Mouse (Mus musculus) heart, embryonic 15.5 days (tissue): Measurements from ENCODE around the gene Svop. TPM values are rescaled to one million over a fixed set of nuclear protein-coding genes. Genes with fewer than 3 reads are reported as not detected.

Experiments used
- ATAC-seq: fragments of 200-750 bp; cut with Nextera tagmentation; replicated peaks from 2 replicates; pipeline ENCODE4 v1.8.0; 2017; ENCODE audit warnings: low read depth, moderate TSS enrichment; ENCODE audit not compliant: insufficient number of reproducible peaks, insufficient read depth, low FRiP score
- H3K27ac ChIP-seq: fragments of 300-500 bp; sonication (generic); 2 replicates; pipeline ENCODE4 v1.5.1; 2015; ENCODE audit warnings: mild to moderate bottlenecking, inconsistent platforms
- H3K27me3 ChIP-seq: fragments of 300-500 bp; sonication (generic); 2 replicates; pipeline ENCODE4 v1.6.1; 2015; ENCODE audit warnings: inconsistent platforms
- H3K36me3 ChIP-seq: fragments of 300-500 bp; sonication (generic); 2 replicates; pipeline ENCODE4 v1.6.1; 2015; ENCODE audit warnings: mild to moderate bottlenecking, inconsistent platforms
- H3K4me1 ChIP-seq: fragments of 300-500 bp; sonication (generic); replicated peaks from 2 replicates; pipeline ENCODE4 v1.6.1; 2015; ENCODE audit warnings: inconsistent platforms
- H3K4me2 ChIP-seq: fragments of 300-500 bp; sonication (generic); 2 replicates; pipeline ENCODE4 v1.6.1; 2015; ENCODE audit warnings: inconsistent platforms, mild to moderate bottlenecking, moderate library complexity
- H3K4me3 ChIP-seq: fragments of 300-500 bp; sonication (generic); 2 replicates; pipeline ENCODE4 v1.5.1; 2015; ENCODE audit warnings: mild to moderate bottlenecking, inconsistent platforms
- H3K9ac ChIP-seq: fragments of 300-500 bp; sonication (generic); 2 replicates; pipeline ENCODE4 v1.6.1; 2015; ENCODE audit warnings: mild to moderate bottlenecking, inconsistent platforms
- H3K9me3 ChIP-seq: fragments of 300-500 bp; sonication (generic); replicated peaks from 2 replicates; pipeline ENCODE4 v1.6.1; 2016; ENCODE audit warnings: inconsistent platforms
- WGBS: fragments of 180-500 bp; shearing (Covaris S2); methylation state at CpG from one replicate; pipeline ENCODE4 v1.1.7; 2015; ENCODE audit warnings: mixed read lengths; 5-methylcytosine and 5-hydroxymethylcytosine counted together
- polyA plus RNA-seq: library from polyadenylated mRNA; unstranded; fragments of >200 nt; fragmentation: Nextera tagmentation; extraction: Ambion mirVana; gene quantifications from 2 replicates; pipeline ENCODE4 v1.2.1, GENCODE M21; 2015

The Svop gene
- polyA plus RNA-seq, 1 experiment from 2014 or later: not detected

DNA sequence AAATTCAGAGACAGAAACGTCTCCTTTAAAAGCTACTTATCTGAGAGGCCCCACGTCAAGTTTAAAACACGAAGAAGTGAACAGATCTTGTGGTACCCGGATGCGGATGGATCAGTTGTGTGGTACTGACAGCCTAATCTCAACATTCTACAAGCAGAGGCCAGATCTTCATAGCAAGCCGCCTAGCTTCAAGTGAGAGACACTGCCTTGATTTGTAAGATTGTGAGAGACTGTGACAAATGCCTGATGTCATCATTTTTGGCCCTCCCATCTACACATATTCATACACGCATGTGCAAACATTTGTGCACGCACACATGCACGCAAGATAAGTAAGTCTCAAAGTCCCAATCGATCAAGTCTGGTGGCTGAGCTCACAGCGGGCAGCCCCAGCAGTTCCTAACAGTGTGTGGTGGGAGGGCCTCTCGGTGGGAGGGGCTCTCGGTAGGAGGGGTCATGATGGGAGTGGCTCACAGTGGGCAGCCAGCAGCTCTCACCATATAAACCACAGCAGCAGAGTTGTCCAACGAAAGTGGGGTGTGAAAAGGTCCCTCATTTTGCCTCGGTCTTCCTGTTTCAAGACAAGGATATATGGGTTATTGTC, 49.9 kb downstream of the Svop start:
- ATAC-seq: no peak; the same call in 1 of the 2 replicates
- H3K4me1 ChIP-seq: peaks cover 12% of the 10 kb centered on the region
- no peak overlapping the region for H3K27ac ChIP-seq
- no peaks in the 10 kb centered on the region for H3K9me3 ChIP-seq
- H3K9ac ChIP-seq: no peak overlapping the region
- H3K36me3 ChIP-seq: no peaks in the 10 kb centered on the region
- 11% methylated on average over 15 of the region's 15 CpGs for WGBS
- peak overlapping the region; percentile 11; the same call in 1 of the 2 replicates for H3K4me2 ChIP-seq
- no peak overlapping the region for H3K4me3 ChIP-seq
- no peaks in the 10 kb centered on the region; the same call in 1 of the 2 replicates for H3K27me3 ChIP-seq

DNA sequence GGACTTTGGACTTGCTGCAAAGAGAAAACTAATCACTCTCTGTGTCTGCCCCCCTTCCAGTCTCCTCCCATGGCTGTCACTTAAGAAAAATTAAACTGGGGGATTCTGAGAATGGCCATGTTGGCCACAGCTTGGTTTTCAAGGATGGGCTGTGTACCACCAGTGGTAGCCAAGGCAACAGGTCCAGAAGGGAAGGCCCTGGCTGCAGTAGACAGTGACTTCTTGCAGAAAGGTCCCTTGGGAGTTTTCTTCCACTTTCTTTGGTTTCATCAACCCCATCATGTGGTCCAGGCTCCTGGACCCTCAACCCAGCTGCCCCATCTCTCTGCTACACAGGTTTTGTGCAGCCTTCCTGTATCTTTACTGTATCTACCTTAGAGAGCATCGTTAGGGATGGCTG, 50.5 kb downstream of the Svop start:
- WGBS: 57% methylated on average over 1 of the region's 1 CpGs
- H3K27ac ChIP-seq: no peak overlapping the region
- ATAC-seq: no peak

DNA sequence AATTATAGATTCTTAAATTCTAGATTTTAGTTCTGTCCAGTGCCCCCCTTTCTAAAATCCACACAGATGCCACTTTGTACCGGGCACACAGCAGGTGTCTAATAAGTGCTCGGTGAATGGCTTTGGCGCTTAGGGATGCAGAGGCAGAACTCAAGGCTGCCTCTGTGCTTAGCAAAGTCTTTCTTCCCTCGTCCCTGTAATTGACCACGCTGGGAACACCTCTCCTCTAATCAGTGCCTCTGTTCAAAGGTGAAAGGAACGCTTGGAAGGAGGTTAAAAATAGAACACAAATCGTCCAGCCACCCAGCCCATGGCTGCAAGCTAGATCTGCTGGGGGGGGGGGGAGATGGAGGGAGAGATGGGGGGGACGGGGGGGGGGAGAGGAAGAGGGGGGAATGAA, 50.9 kb downstream of the Svop start:
- Histone ChIP-seq H3K4me3 (no peak overlapping the region), H3K9me3 (no peaks in the 10 kb centered on the region), H3K36me3 (no peaks in the 10 kb centered on the region), H3K4me1 (peaks cover 12% of the 10 kb centered on the region), H3K27me3 (no peaks in the 10 kb centered on the region; the same call in 1 of the 2 replicates), H3K9ac (no peak overlapping the region), H3K27ac (no peak overlapping the region), H3K4me2 (no peak overlapping the region)
- no peak for ATAC-seq
- WGBS: 29% methylated on average over 7 of the region's 8 CpGs

More for the DNA sequence above, 50.5 kb downstream of the Svop start:
- Histone ChIP-seq H3K4me1 (peaks cover 12% of the 10 kb centered on the region), H3K4me3 (no peak overlapping the region), H3K36me3 (no peaks in the 10 kb centered on the region), H3K9ac (no peak overlapping the region), H3K9me3 (no peaks in the 10 kb centered on the region), H3K27me3 (no peaks in the 10 kb centered on the region; the same call in 1 of the 2 replicates), H3K4me2 (no peak overlapping the region)

DNA sequence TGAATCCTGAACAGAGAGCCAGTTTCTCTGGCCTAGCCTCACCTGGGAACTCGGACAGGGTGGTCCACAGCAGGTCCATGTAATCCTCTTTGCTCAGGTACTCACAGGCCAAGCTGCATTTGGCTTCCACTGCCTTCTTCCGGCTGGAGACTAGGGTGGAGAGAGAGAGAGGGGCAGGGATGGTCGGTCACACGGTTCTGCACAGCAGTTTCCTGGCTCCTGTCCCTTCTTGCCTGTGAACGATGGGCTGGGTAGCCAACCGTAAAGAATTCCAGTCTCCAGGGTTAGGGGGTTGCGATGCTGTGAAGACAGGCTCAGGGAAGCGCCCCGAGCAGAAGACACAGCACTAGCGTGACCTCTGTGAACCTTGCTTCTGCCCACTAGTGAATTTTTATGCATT, 56.3 kb downstream of the Svop start:
- Histone ChIP-seq H3K4me1 (no peaks in the 10 kb centered on the region), H3K27me3 (no peaks in the 10 kb centered on the region), H3K36me3 (no peaks in the 10 kb centered on the region), H3K27ac (no peak overlapping the region), H3K4me3 (no peak overlapping the region), H3K9ac (no peak overlapping the region), H3K4me2 (no peak overlapping the region), H3K9me3 (no peaks in the 10 kb centered on the region)
- 68% methylated on average over 10 of the region's 10 CpGs for WGBS
- ATAC-seq: no peak

DNA sequence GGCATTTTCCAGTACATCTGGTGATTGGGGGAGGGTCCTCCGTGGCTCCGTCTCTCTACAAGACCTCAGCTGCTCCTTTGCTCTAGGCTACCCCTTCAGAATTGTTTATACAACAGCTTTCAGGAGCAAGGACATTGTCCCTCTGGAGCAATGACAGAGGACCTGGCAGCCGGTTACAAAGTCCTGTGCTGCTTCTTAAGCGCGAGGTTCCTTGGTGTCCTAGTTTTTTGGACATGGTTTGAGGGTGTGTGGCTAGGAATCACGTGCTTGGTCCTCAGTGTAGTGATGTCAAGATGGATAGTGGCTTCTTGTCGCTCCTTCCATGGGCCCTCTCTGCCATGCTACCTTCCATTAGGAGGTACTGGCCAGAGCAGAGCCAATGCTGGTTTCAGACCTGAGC, 57.0 kb downstream of the Svop start:
- no peak overlapping the region for H3K4me2 ChIP-seq

DNA sequence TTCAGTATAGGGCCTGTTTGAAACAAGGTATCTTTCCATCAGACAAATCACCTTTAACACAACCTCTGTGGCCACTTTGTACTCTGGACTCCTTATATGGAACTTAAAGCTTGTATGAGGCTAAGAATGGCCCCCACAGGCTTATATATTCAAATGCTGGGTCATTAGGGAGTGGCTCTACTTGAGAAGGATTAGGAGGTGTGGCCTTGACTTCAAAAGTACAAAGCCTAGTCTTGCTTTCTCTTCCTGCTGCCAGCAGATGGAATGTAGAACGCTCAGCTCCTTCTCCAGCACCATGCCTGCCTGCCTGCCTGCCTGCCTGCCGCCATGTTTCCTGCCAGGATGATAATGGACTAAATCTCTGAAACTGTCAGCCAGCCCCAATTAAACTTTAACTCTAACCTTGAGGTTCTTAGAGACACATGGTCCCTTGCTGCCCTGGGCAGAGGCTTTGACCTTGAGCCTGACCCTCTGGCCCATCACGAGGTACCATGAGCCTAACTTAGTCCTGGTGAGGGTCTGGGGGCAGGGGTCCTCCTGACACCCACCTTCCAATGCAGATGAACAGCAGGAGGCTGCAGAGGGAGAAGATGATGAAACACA, 59.1 kb downstream of the Svop start:
- 75% methylated on average over 3 of the region's 3 CpGs for WGBS
- no peak overlapping the region for H3K4me3 ChIP-seq
- no peak overlapping the region for H3K9ac ChIP-seq
- H3K4me1 ChIP-seq: no peaks in the 10 kb centered on the region
- H3K36me3 ChIP-seq: no peaks in the 10 kb centered on the region
- H3K4me2 ChIP-seq: no peak overlapping the region
- 0 out of 2 replicates have a peak, but pooled peaks cover 5% of the 10 kb centered on the region for H3K27me3 ChIP-seq
- ATAC-seq: no peak
- H3K27ac ChIP-seq: no peak overlapping the region
- no peaks in the 10 kb centered on the region for H3K9me3 ChIP-seq

More for the DNA sequence above, 57.0 kb downstream of the Svop start:
- H3K27ac ChIP-seq: no peak overlapping the region
- 77% methylated on average over 7 of the region's 7 CpGs for WGBS
- H3K4me1 ChIP-seq: no peaks in the 10 kb centered on the region
- no peak for ATAC-seq
- no peaks in the 10 kb centered on the region for H3K9me3 ChIP-seq
- no peaks in the 10 kb centered on the region for H3K27me3 ChIP-seq
- H3K36me3 ChIP-seq: no peaks in the 10 kb centered on the region
- H3K4me3 ChIP-seq: no peak overlapping the region
- H3K9ac ChIP-seq: no peak overlapping the region

DNA sequence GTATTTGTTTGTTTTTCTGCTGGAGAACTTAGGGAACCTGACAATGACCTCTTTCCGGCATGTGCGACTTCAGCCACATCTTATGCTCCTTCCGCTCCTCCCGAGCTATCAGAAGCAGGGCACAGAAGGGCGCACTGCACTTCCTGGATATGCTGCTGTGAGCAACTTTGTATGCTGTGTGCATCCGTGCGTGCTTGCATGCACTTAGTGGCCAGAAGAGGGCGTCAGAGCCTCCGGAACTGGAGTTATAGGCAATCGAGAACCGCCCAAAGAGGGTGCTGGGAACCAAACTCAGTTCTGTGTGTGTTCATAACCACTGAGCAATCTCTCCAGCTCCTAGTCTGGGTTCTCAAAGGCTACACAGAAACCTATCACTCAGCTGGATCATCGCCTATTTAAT, 60.7 kb downstream of the Svop start:
- H3K4me2 ChIP-seq: no peak overlapping the region
- H3K9me3 ChIP-seq: no peaks in the 10 kb centered on the region
- no peak overlapping the region for H3K9ac ChIP-seq
- H3K27me3 ChIP-seq: 0 out of 2 replicates have a peak, but pooled peaks cover 5% of the 10 kb centered on the region
- no peak overlapping the region for H3K27ac ChIP-seq
- 80% methylated on average over 12 of the region's 12 CpGs for WGBS
- H3K4me3 ChIP-seq: no peak overlapping the region
- H3K4me1 ChIP-seq: no peaks in the 10 kb centered on the region
- H3K36me3 ChIP-seq: no peaks in the 10 kb centered on the region
- ATAC-seq: no peak

DNA sequence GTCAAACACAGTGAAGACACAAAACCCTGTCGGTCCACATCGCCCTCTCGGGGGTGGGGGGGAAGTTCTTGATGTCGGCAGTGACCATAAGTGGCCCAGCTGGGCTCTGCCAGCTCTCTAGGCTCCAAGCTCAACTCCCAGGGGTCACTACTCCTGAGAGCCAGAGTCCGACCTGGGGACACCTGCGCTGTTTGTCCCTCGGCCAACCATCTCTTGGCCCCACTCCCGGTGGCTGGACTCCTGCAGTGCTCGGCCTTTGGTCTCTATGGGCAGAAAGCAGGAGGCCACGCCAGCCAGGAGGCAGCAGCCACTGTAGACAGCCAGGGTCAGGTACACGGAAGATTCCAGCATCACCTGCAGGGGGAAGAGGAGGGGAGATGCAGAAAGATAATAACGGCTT, 63.3 kb downstream of the Svop start:
- Histone ChIP-seq H3K4me1 (no peaks in the 10 kb centered on the region), H3K4me3 (no peak overlapping the region), H3K36me3 (no peaks in the 10 kb centered on the region), H3K9me3 (no peaks in the 10 kb centered on the region), H3K9ac (no peak overlapping the region), H3K4me2 (no peak overlapping the region), H3K27me3 (0 out of 2 replicates have a peak, but pooled peaks cover 5% of the 10 kb centered on the region), H3K27ac (no peak overlapping the region)
- ATAC-seq: no peak
- WGBS: 83% methylated on average over 12 of the region's 12 CpGs

DNA sequence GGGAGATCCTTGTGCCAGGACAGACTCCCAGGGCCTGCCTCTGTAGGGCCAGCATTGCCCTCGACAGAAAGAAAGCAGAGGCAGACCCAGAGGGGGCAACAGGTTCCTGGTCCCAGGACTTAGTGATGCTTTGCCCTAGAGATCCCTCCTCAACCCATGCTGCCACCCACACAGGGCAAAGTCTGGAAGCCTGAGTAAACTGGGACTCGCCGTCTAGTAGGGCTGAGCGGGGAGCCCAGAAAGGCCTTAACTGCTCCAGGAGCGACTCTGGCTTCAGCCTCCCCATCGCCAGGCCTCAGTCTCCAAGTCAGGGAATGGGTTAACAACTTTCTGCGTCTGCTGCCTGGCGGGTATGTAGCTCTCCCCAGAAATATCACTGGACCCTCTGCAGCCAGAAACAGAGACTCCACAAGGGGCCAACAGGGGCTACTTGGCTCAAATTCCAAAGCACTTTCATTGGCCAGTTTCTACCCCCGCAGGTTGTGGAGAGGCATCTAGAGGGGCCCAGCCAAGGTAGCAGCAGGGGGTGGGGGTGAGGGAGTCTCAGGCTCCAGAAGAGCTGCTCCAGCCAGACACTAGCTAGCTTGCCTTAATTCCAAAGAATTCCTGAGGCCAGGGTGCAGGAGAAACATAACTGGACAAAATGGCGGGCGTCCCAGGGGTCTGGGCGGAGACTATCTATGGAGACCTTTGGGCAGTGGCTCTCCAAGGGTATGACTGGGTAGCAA, 64.0 kb downstream of the Svop start:
- Histone ChIP-seq H3K9ac (no peak overlapping the region), H3K27ac (no peak overlapping the region), H3K9me3 (no peaks in the 10 kb centered on the region), H3K4me2 (no peak overlapping the region), H3K36me3 (no peaks in the 10 kb centered on the region), H3K4me1 (no peaks in the 10 kb centered on the region), H3K27me3 (0 out of 2 replicates have a peak, but pooled peaks cover 5% of the 10 kb centered on the region), H3K4me3 (no peak overlapping the region)
- 82% methylated on average over 12 of the region's 12 CpGs for WGBS
- no peak for ATAC-seq

DNA sequence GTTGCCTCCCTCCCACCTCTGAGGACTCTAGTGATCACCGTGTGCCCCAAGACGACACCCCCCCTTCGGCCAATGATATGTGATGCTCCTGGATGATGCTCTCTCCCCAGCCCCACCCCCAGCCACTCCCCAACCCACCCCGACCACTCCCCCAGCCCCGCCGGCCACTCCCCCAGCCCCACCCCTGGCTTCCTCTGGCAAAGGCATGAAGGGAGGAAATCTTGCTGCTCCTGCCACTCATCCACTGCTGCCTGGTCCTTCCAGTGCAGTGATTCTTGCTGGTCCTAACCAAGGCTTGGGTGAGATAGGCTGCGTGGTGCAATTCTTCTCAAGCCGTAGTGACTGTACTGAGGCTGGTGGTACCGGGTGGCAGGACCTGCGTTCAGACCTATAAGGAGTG, 66.5 kb downstream of the Svop start:
- H3K9me3 ChIP-seq: no peaks in the 10 kb centered on the region
- H3K9ac ChIP-seq: no peak overlapping the region
- no peak overlapping the region for H3K27ac ChIP-seq
- no peak overlapping the region for H3K4me2 ChIP-seq
- no peaks in the 10 kb centered on the region for H3K4me1 ChIP-seq
- ATAC-seq: no peak
- no peak overlapping the region for H3K4me3 ChIP-seq
- 6% methylated on average over 10 of the region's 10 CpGs for WGBS
- H3K36me3 ChIP-seq: no peaks in the 10 kb centered on the region
- 0 out of 2 replicates have a peak, but pooled peaks cover 5% of the 10 kb centered on the region for H3K27me3 ChIP-seq

DNA sequence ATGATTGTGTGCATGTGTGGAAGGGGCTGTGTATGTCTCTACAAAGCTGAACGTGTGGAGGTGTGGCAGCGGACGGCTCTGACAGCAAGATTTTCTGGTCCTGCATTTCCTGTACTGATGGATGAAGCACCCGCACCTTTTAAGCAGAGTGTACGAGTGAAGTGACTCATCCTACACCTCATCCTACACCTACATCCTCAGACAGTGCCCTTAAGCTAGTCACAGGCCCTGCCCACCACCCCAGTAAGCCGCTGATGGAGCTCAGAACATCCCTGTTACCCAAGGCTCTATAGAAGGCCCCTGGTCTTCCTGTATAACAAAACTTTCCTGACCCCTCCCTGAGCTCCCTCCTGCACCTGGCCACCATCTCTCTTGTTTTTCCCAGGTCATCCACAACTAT, 67.0 kb downstream of the Svop start:
- Histone ChIP-seq H3K4me2 (no peak overlapping the region), H3K4me1 (no peaks in the 10 kb centered on the region), H3K27me3 (0 out of 2 replicates have a peak, but pooled peaks cover 5% of the 10 kb centered on the region), H3K4me3 (no peak overlapping the region), H3K9ac (no peak overlapping the region), H3K36me3 (no peaks in the 10 kb centered on the region), H3K27ac (no peak overlapping the region), H3K9me3 (no peaks in the 10 kb centered on the region)
- no peak for ATAC-seq
- WGBS: 51% methylated on average over 6 of the region's 6 CpGs
